Comparison of ENCODE assay signal across 9 mouse cellular contexts in genomic region chr2:59628057-59628901, GRCm38 (mm10). TPM values are rescaled to one million over a fixed set of nuclear protein-coding genes. Genes with fewer than 3 reads are reported as not detected.
DNase-seq lines count a peak whose midpoint lies in the region; ATAC-seq lines count a peak whose summit lies in the region.
"Had no signal": no experiment of that assay in that cellular context is flagged by ENCODE, and none has a peak within 500 bp of the region (broad histone marks: within the 10 kb centered on the region; RNA-seq: fewer than 3 reads in every experiment).

No protein-coding gene starts in this region.

- no peaks in the 10 kb centered on the region for H3K36me3 ChIP-seq in hindbrain, embryonic 14.5 days (replicated peaks; ENCODE audit: control insufficient read depth, insufficient read depth)

- no peaks in the 10 kb centered on the region for H3K9me3 ChIP-seq in hindbrain, embryonic 14.5 days (ENCODE audit: control insufficient read depth, low read length)

- no peak overlapping the region for H3K4me3 ChIP-seq in hindbrain, embryonic 14.5 days (replicated peaks; ENCODE audit: low read length)

- H3K4me1 ChIP-seq in hindbrain, embryonic 14.5 days (replicated peaks; ENCODE audit: control insufficient read depth, insufficient read depth, low read length), result no peaks in the 10 kb centered on the region

- peak; percentile 27; the same call in 1 of the 2 replicates for ATAC-seq in hindbrain, embryonic 14.5 days (ENCODE audit: low FRiP score)

- no peaks in the 10 kb centered on the region for H3K27me3 ChIP-seq in hindbrain, embryonic 14.5 days (ENCODE audit: control insufficient read depth, insufficient read depth, low read length)

- peak; percentile 69 for DNase-seq in adrenal gland, adult 2 months
- DNase-seq in adrenal gland, adult 18-20 months (ENCODE audit: low spot score in 2 of 2), result no peak
- peak; percentile 26 for DNase-seq in 3134 (ENCODE audit: extremely low read depth, insufficient read length, low spot score)
- DNase-seq in cerebellum, adult 9-11 months, result peak; percentile 80
- no peak for DNase-seq in hindbrain, embryonic 14.5 days (ENCODE audit: low spot score)
- DNase-seq in layer of hippocampus, postnatal 10 days (ENCODE audit: low spot score in 2 of 2), result peak; percentile 35
- no peak for DNase-seq in thymus, postnatal 25 days
- no peak for DNase-seq in embryo, embryonic 10 days (ENCODE audit: low spot score)

- no peak overlapping the region for H3K27ac ChIP-seq in hindbrain, embryonic 14.5 days
- H3K27ac ChIP-seq: liver, embryonic 14.5 days had no signal

- no peak overlapping the region for H3K9ac ChIP-seq in hindbrain, embryonic 14.5 days
- H3K9ac ChIP-seq: liver, embryonic 14.5 days had no signal

- no peak overlapping the region for H3K4me2 ChIP-seq in hindbrain, embryonic 14.5 days (replicated peaks)

- 81% methylated on average over 17 of the region's 17 CpGs for WGBS in hindbrain, embryonic 14.5 days

RNA-seq across cellular contexts. Expression of gene Tanc1, which starts 16.4 kb away (rescaled TPM):
- total RNA-seq in adrenal gland, adult 2 months (2021), result 10 to 100 TPM; 16.4 to 17.3 TPM
- polyA plus RNA-seq in adrenal gland, adult 2 months (2012; rRNA removed), result 5.6 and 5.7 TPM in 2 replicates
- total RNA-seq in adrenal gland, adult 18-20 months (2021), result 10 to 100 TPM; 15.2 to 15.7 TPM
- polyA plus RNA-seq in hindbrain, embryonic 14.5 days (2014; fragmentation: Nextera tagmentation; extraction: Ambion mirVana), result 6.5 and 7.9 TPM in 2 replicates
- 10 to 100 TPM; 20.9 to 32.2 TPM for total RNA-seq in layer of hippocampus, postnatal 10 days (2021)

Comparison
In these comparisons a context has a peak if more than half of its experiments do, and no peak if none do; other contexts are left out.
1. DNase-seq: peak in adrenal gland, adult 2 months (single experiment), 3134 (single experiment), cerebellum, adult 9-11 months (single experiment) and layer of hippocampus, postnatal 10 days (2 of 2); none in adrenal gland, adult 18-20 months (0 of 2), hindbrain, embryonic 14.5 days (single experiment), thymus, postnatal 25 days (single experiment) and embryo, embryonic 10 days (single experiment).